Mouse (Mus musculus) megakaryocyte, embryonic 14.5 days (primary cell): ENCODE data around the gene Prss57.

Experiments
- FLI1 ChIP-seq: IDR thresholded peaks from 2 replicates; pipeline ENCODE4 v1.6.1; 2012; ENCODE audit warnings: low read length, inconsistent platforms, mixed read lengths
- GATA1 ChIP-seq: IDR thresholded peaks from 3 replicates; pipeline ENCODE4 v1.6.1; 2012; ENCODE audit warnings: mixed read lengths, low read length, inconsistent platforms, borderline replicate concordance

DNA sequence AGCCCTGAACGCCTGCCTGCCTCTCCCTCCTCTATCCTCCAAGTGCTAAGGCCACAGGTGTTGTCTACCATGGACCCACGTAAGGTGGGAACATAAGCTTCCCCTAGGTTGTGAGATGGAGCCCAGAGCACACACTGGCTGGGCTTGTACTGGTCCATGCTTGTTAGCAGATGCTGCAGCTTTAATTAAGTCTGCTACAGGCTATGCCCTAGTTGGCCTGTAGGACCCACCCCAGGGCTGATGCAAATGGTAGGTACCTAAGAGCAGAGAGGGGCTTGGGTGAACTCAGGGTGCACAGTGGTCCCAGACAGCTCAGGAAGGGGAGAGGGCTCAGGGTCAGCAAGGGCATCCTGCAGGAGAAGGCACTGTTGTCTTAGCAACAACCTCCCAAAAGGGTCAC lies 1.2 kb downstream of the Prss57 start:
- TF ChIP-seq GATA1, result no peak
- no peak for TF ChIP-seq FLI1
